Mouse (Mus musculus) ovary, postnatal 10 days (tissue): ENCODE measurements around the gene Mthfsl.
"Not testable (repeated sequence)": the region's sequence is repeated elsewhere in the genome, so short reads cannot be mapped to it uniquely, and the experiment has no call there.

ENCODE experiments used
- DNase-seq: peaks from one replicate; pipeline ENCODE4 v3.0.0; 2022; ENCODE audit warnings: low spot score

The Mthfsl gene

GRCm38 (mm10) chr9:88719989-88720537 is at the start of gene Mthfsl:
Gene Mthfsl, minus strand, starts transcription at chr9:88720296.
- peak; percentile 24 for DNase-seq

GRCm38 (mm10) chr9:88769470-88769869 is 49.4 kb upstream of the Mthfsl start:
- DNase-seq, result not testable (repeated sequence)

- not testable (repeated sequence) for DNase-seq
Measured at GRCm38 (mm10) chr9:88746687-88747086, 26.6 kb upstream of the Mthfsl start.

- DNase-seq, result not testable (repeated sequence)
Measured at GRCm38 (mm10) chr9:88746046-88746445, 25.9 kb upstream of the Mthfsl start.

GRCm38 (mm10) chr9:88735289-88735688 is 15.2 kb upstream of the Mthfsl start:
- DNase-seq, result not testable (repeated sequence)

GRCm38 (mm10) chr9:88733182-88733581 is 13.1 kb upstream of the Mthfsl start:
- DNase-seq, result not testable (repeated sequence)

- not testable (repeated sequence) for DNase-seq
Measured at GRCm38 (mm10) chr9:88732334-88732733, 12.2 kb upstream of the Mthfsl start.

- DNase-seq, result not testable (repeated sequence)
Measured at GRCm38 (mm10) chr9:88731728-88732127, 11.6 kb upstream of the Mthfsl start, which contains the start of gene Bcl2a1d. Gene Bcl2a1d, minus strand, starts transcription at chr9:88731914.

GRCm38 (mm10) chr9:88728311-88728710 is 8.2 kb upstream of the Mthfsl start:
- DNase-seq, result not testable (repeated sequence)

GRCm38 (mm10) chr9:88721628-88722027 is 1.5 kb upstream of the Mthfsl start:
- not testable (repeated sequence) for DNase-seq

- not testable (repeated sequence) for DNase-seq
Measured at GRCm38 (mm10) chr9:88719073-88719921, 799 bp downstream of the Mthfsl start.

- not testable (repeated sequence) for DNase-seq
Measured at GRCm38 (mm10) chr9:88718593-88718992, 1.5 kb downstream of the Mthfsl start.

GRCm38 (mm10) chr9:88718140-88718539 is 2.0 kb downstream of the Mthfsl start:
- DNase-seq, result not testable (repeated sequence)

- not testable (repeated sequence) for DNase-seq
Measured at GRCm38 (mm10) chr9:88714515-88714914, 5.6 kb downstream of the Mthfsl start.

GRCm38 (mm10) chr9:88712164-88712749 is 7.8 kb downstream of the Mthfsl start:
- DNase-seq, result not testable (repeated sequence)

- DNase-seq, result not testable (repeated sequence)
Measured at GRCm38 (mm10) chr9:88710910-88711438, 9.1 kb downstream of the Mthfsl start.

GRCm38 (mm10) chr9:88710439-88710838 is 9.7 kb downstream of the Mthfsl start:
- not testable (repeated sequence) for DNase-seq

- not testable (repeated sequence) for DNase-seq
Measured at GRCm38 (mm10) chr9:88709794-88710193, 10.3 kb downstream of the Mthfsl start.

- DNase-seq, result no peak
Measured at GRCm38 (mm10) chr9:88709304-88709703, 10.8 kb downstream of the Mthfsl start.

- DNase-seq, result no peak
Measured at GRCm38 (mm10) chr9:88706700-88707099, 13.4 kb downstream of the Mthfsl start.

- not testable (repeated sequence) for DNase-seq
Measured at GRCm38 (mm10) chr9:88705157-88705556, 14.9 kb downstream of the Mthfsl start.

GRCm38 (mm10) chr9:88698746-88699145 is 21.4 kb downstream of the Mthfsl start:
- not testable (repeated sequence) for DNase-seq
